Mouse (Mus musculus) heart, adult 2 months (tissue): ENCODE measurements around the gene Fut7.

Source experiments
- CTCF ChIP-seq: fragments of 200-600 bp; IDR thresholded peaks from 2 replicates; pipeline ENCODE4 v1.8.1; 2022; ENCODE audit warnings: antibody characterized with exemption, mild to moderate bottlenecking, moderate library complexity
- EP300 ChIP-seq: fragments of 200-500 bp; IDR thresholded peaks from 2 replicates; pipeline ENCODE4 v1.6.1; 2011; ENCODE audit warnings: low read depth, low read length, control low read depth; ENCODE audit not compliant: insufficient read depth
- POLR2A ChIP-seq: fragments of 200-500 bp; IDR thresholded peaks from 2 replicates; pipeline ENCODE4 v1.6.1; 2011; ENCODE audit warnings: mild to moderate bottlenecking, low read depth, low read length, control low read depth; ENCODE audit not compliant: insufficient read depth

GRCm38 (mm10) chr2:25408908-25409307 is 14.2 kb upstream of the Fut7 start:
- TF ChIP-seq CTCF (no peak), POLR2A (no peak), EP300 (no peak)
